Mouse (Mus musculus) limb, embryonic 13.5 days (tissue): ENCODE measurements around the gene Cnot6l. TPM values are rescaled to one million over a fixed set of nuclear protein-coding genes. Genes with fewer than 3 reads are reported as not detected.

Experiments used
- ATAC-seq: fragments of 200-750 bp; cut with Nextera tagmentation; 2 replicates; pipeline ENCODE4 v1.8.0; 2017; ENCODE audit warnings: low read depth, moderate number of reproducible peaks, moderate TSS enrichment; ENCODE audit not compliant: low FRiP score
- H3K27ac ChIP-seq: fragments of 300-500 bp; sonication (generic); 2 replicates; pipeline ENCODE4 v1.5.1; 2015; ENCODE audit warnings: inconsistent platforms, mild to moderate bottlenecking, moderate library complexity
- H3K27me3 ChIP-seq: fragments of 300-500 bp; sonication (generic); 2 replicates; pipeline ENCODE4 v1.6.1; 2015; ENCODE audit warnings: mild to moderate bottlenecking, inconsistent platforms
- H3K36me3 ChIP-seq: fragments of 300-500 bp; sonication (generic); 2 replicates; pipeline ENCODE4 v1.6.1; 2015; ENCODE audit warnings: inconsistent platforms, mild to moderate bottlenecking, moderate library complexity
- H3K4me1 ChIP-seq: fragments of 300-500 bp; sonication (generic); 2 replicates; pipeline ENCODE4 v1.6.1; 2015; ENCODE audit warnings: inconsistent platforms
- H3K4me2 ChIP-seq: fragments of 300-500 bp; sonication (generic); replicated peaks from 2 replicates; pipeline ENCODE4 v1.6.1; 2015; ENCODE audit warnings: inconsistent platforms, mild to moderate bottlenecking, moderate library complexity
- H3K4me3 ChIP-seq: fragments of 300-500 bp; sonication (generic); 2 replicates; pipeline ENCODE4 v1.5.1; 2015; ENCODE audit warnings: moderate library complexity, mild to moderate bottlenecking, inconsistent platforms
- H3K9ac ChIP-seq: fragments of 300-500 bp; sonication (generic); 2 replicates; pipeline ENCODE4 v1.6.1; 2015; ENCODE audit warnings: mild to moderate bottlenecking, inconsistent platforms
- H3K9me3 ChIP-seq: fragments of 300-500 bp; sonication (generic); 2 replicates; pipeline ENCODE4 v1.6.1; 2016; ENCODE audit warnings: inconsistent platforms
- WGBS: fragments of 180-500 bp; shearing (Covaris S2); methylation state at CpG from one replicate; pipeline ENCODE4 v1.1.7; 2015; 5-methylcytosine and 5-hydroxymethylcytosine counted together
- polyA plus RNA-seq: library from polyadenylated mRNA; unstranded; fragments of >200 nt; fragmentation: Nextera tagmentation; extraction: Ambion mirVana; gene quantifications from 2 replicates; pipeline ENCODE4 v1.2.1, GENCODE M21; 2015

The Cnot6l gene
- 23.3 and 26.2 TPM in 2 replicates for polyA plus RNA-seq

- no peak for ATAC-seq
- peak within 1 kb of the TSS; percentile 95 for H3K4me3 ChIP-seq
- peak within 1 kb of the TSS; percentile 83 for H3K4me2 ChIP-seq
- H3K27me3 ChIP-seq, result no peaks in the 10 kb centered on the region
- peaks cover 5% of the 10 kb centered on the region; the same call in 1 of the 2 replicates for H3K9me3 ChIP-seq
- peaks cover 11% of the 10 kb centered on the region for H3K4me1 ChIP-seq
- 40% methylated on average over 5 of the region's 5 CpGs for WGBS
- peak within 1 kb of the TSS; percentile 99 for H3K27ac ChIP-seq
- no peaks in the 10 kb centered on the region for H3K36me3 ChIP-seq
- H3K9ac ChIP-seq, result peak within 1 kb of the TSS; percentile 98
Observed at GRCm38 (mm10) chr5:96164021-96164411, at the start of gene Cnot6l. Gene Cnot6l (minus strand): TSS chr5:96164171.

- peaks cover 9% of the 10 kb centered on the region; the same call in 1 of the 2 replicates for H3K4me1 ChIP-seq
- peak overlapping the region; percentile 78 for H3K4me3 ChIP-seq
- under 1% methylated on average over 35 of the region's 35 CpGs for WGBS
- H3K36me3 ChIP-seq, result peaks cover 15% of the 10 kb centered on the region
- peak overlapping the region; percentile 75 for H3K9ac ChIP-seq
- peak overlapping the region; percentile 72; the same call in 1 of the 2 replicates for H3K27ac ChIP-seq
- ATAC-seq, result peak; percentile 95
- no peaks in the 10 kb centered on the region for H3K9me3 ChIP-seq
- peak overlapping the region; percentile 79 for H3K4me2 ChIP-seq
- H3K27me3 ChIP-seq, result no peaks in the 10 kb centered on the region
Observed at GRCm38 (mm10) chr5:96209916-96210583, 46.1 kb upstream of the Cnot6l start.

GRCm38 (mm10) chr5:96209459-96209858, 45.5 kb upstream of the Cnot6l start, which contains the start of gene Mrpl1:
Gene Mrpl1 (plus strand): TSS chr5:96209493.
- Histone ChIP-seq H3K27ac (peak within 1 kb of the TSS; percentile 72; the same call in 1 of the 2 replicates), H3K4me1 (peaks cover 9% of the 10 kb centered on the region; the same call in 1 of the 2 replicates), H3K9me3 (no peaks in the 10 kb centered on the region), H3K27me3 (no peaks in the 10 kb centered on the region), H3K9ac (peak within 1 kb of the TSS; percentile 75), H3K4me2 (peak within 1 kb of the TSS; percentile 79), H3K4me3 (peak within 1 kb of the TSS; percentile 78), H3K36me3 (peaks cover 10% of the 10 kb centered on the region)
- WGBS, result 1% methylated on average over 17 of the region's 17 CpGs
- peak; percentile 62 for ATAC-seq

- no peak overlapping the region for H3K4me3 ChIP-seq
- no peak overlapping the region for H3K27ac ChIP-seq
- 71% methylated on average over 4 of the region's 4 CpGs for WGBS
- no peak overlapping the region for H3K9ac ChIP-seq
- H3K4me1 ChIP-seq, result peaks cover 9% of the 10 kb centered on the region; the same call in 1 of the 2 replicates
- peaks cover 3% of the 10 kb centered on the region; the same call in 1 of the 2 replicates for H3K36me3 ChIP-seq
- no peak for ATAC-seq
- no peaks in the 10 kb centered on the region for H3K9me3 ChIP-seq
- no peaks in the 10 kb centered on the region for H3K27me3 ChIP-seq
- H3K4me2 ChIP-seq, result no peak overlapping the region
Observed at GRCm38 (mm10) chr5:96208543-96208942, 44.6 kb upstream of the Cnot6l start.

GRCm38 (mm10) chr5:96207531-96207930, 43.6 kb upstream of the Cnot6l start:
- Histone ChIP-seq H3K27ac (no peak overlapping the region), H3K4me2 (no peak overlapping the region), H3K4me1 (peaks cover 9% of the 10 kb centered on the region; the same call in 1 of the 2 replicates), H3K9ac (no peak overlapping the region), H3K27me3 (no peaks in the 10 kb centered on the region), H3K9me3 (no peaks in the 10 kb centered on the region), H3K4me3 (no peak overlapping the region), H3K36me3 (no peaks in the 10 kb centered on the region)
- no peak for ATAC-seq
- 84% methylated on average over 2 of the region's 2 CpGs for WGBS

- ATAC-seq, result no peak
- no peak overlapping the region for H3K9ac ChIP-seq
- H3K27ac ChIP-seq, result no peak overlapping the region
- no peak overlapping the region for H3K4me3 ChIP-seq
- H3K4me1 ChIP-seq, result peaks cover 9% of the 10 kb centered on the region; the same call in 1 of the 2 replicates
- WGBS, result 49% methylated on average over 2 of the region's 2 CpGs
- no peaks in the 10 kb centered on the region for H3K36me3 ChIP-seq
- no peaks in the 10 kb centered on the region for H3K9me3 ChIP-seq
- H3K4me2 ChIP-seq, result no peak overlapping the region
- no peaks in the 10 kb centered on the region for H3K27me3 ChIP-seq
Observed at GRCm38 (mm10) chr5:96206897-96207296, 42.9 kb upstream of the Cnot6l start.

- Histone ChIP-seq H3K27ac (no peak overlapping the region), H3K9ac (no peak overlapping the region), H3K4me1 (no peaks in the 10 kb centered on the region), H3K4me2 (no peak overlapping the region), H3K36me3 (no peaks in the 10 kb centered on the region), H3K4me3 (no peak overlapping the region), H3K9me3 (no peaks in the 10 kb centered on the region), H3K27me3 (no peaks in the 10 kb centered on the region)
- no peak for ATAC-seq
- 71% methylated on average over 10 of the region's 10 CpGs for WGBS
Observed at GRCm38 (mm10) chr5:96201462-96202154, 37.6 kb upstream of the Cnot6l start.

- Histone ChIP-seq H3K4me1 (no peaks in the 10 kb centered on the region), H3K9me3 (no peaks in the 10 kb centered on the region), H3K9ac (no peak overlapping the region), H3K4me2 (no peak overlapping the region), H3K36me3 (no peaks in the 10 kb centered on the region), H3K27me3 (no peaks in the 10 kb centered on the region), H3K27ac (no peak overlapping the region), H3K4me3 (no peak overlapping the region)
- no peak for ATAC-seq
- WGBS, result 75% methylated on average over 3 of the region's 3 CpGs
Observed at GRCm38 (mm10) chr5:96200269-96200668, 36.3 kb upstream of the Cnot6l start.

GRCm38 (mm10) chr5:96198271-96198670, 34.3 kb upstream of the Cnot6l start:
- WGBS, result 37% methylated on average over 6 of the region's 6 CpGs
- no peak overlapping the region for H3K27ac ChIP-seq

GRCm38 (mm10) chr5:96196547-96197052, 32.6 kb upstream of the Cnot6l start:
- WGBS, result 62% methylated on average over 2 of the region's 2 CpGs
- no peak for ATAC-seq
- H3K27ac ChIP-seq, result no peak overlapping the region

More at GRCm38 (mm10) chr5:96198271-96198670, 34.3 kb upstream of the Cnot6l start:
- Histone ChIP-seq H3K4me1 (no peaks in the 10 kb centered on the region), H3K27me3 (no peaks in the 10 kb centered on the region), H3K9me3 (no peaks in the 10 kb centered on the region), H3K4me3 (no peak overlapping the region), H3K36me3 (no peaks in the 10 kb centered on the region), H3K9ac (no peak overlapping the region), H3K4me2 (no peak overlapping the region)
- no peak for ATAC-seq

GRCm38 (mm10) chr5:96191251-96191650, 27.3 kb upstream of the Cnot6l start:
- H3K4me1 ChIP-seq, result no peaks in the 10 kb centered on the region
- WGBS, result 58% methylated on average over 4 of the region's 4 CpGs

More at GRCm38 (mm10) chr5:96196547-96197052, 32.6 kb upstream of the Cnot6l start:
- no peaks in the 10 kb centered on the region for H3K27me3 ChIP-seq
- H3K9me3 ChIP-seq, result no peaks in the 10 kb centered on the region
- H3K9ac ChIP-seq, result no peak overlapping the region
- H3K4me3 ChIP-seq, result no peak overlapping the region
- H3K4me1 ChIP-seq, result no peaks in the 10 kb centered on the region
- H3K4me2 ChIP-seq, result no peak overlapping the region
- H3K36me3 ChIP-seq, result no peaks in the 10 kb centered on the region

GRCm38 (mm10) chr5:96189761-96190160, 25.8 kb upstream of the Cnot6l start:
- H3K9ac ChIP-seq, result no peak overlapping the region
- no peaks in the 10 kb centered on the region for H3K36me3 ChIP-seq
- H3K27ac ChIP-seq, result no peak overlapping the region
- 98% methylated on average over 1 of the region's 1 CpGs for WGBS
- H3K4me1 ChIP-seq, result no peaks in the 10 kb centered on the region
- no peaks in the 10 kb centered on the region for H3K27me3 ChIP-seq
- no peak overlapping the region for H3K4me3 ChIP-seq
- no peak for ATAC-seq
- no peak overlapping the region for H3K4me2 ChIP-seq
- no peaks in the 10 kb centered on the region for H3K9me3 ChIP-seq

More at GRCm38 (mm10) chr5:96191251-96191650, 27.3 kb upstream of the Cnot6l start:
- no peak overlapping the region for H3K27ac ChIP-seq
- ATAC-seq, result no peak
- H3K9ac ChIP-seq, result no peak overlapping the region
- no peaks in the 10 kb centered on the region for H3K9me3 ChIP-seq
- no peak overlapping the region for H3K4me2 ChIP-seq
- no peaks in the 10 kb centered on the region for H3K27me3 ChIP-seq
- H3K36me3 ChIP-seq, result no peaks in the 10 kb centered on the region
- no peak overlapping the region for H3K4me3 ChIP-seq
